Mouse (Mus musculus) neural tube, embryonic 11.5 days (tissue): ENCODE measurements around the gene Myh7. TPM values are rescaled to one million over a fixed set of nuclear protein-coding genes. Genes with fewer than 3 reads are reported as not detected.
A peak's percentile ranks its signal among the peaks of the same experiment; 100 is the strongest.
"Not testable (repeated sequence)": the region's sequence is repeated elsewhere in the genome, so short reads cannot be mapped to it uniquely, and the experiment has no call there.

Experiments used
- ATAC-seq: fragments of 200-750 bp; cut with Nextera tagmentation; 2 replicates; pipeline ENCODE4 v1.8.0; 2017; ENCODE audit warnings: moderate number of reproducible peaks, mild to moderate bottlenecking, moderate TSS enrichment, moderate library complexity; ENCODE audit not compliant: insufficient read depth, low FRiP score, low TSS enrichment
- DNase-seq: peaks from one replicate; pipeline ENCODE4 v3.0.0-alpha.2; 2015; ENCODE audit warnings: low spot score
- H3K27ac ChIP-seq: fragments of 300-500 bp; sonication (generic); 2 replicates; pipeline ENCODE4 v1.5.1; 2014; ENCODE audit warnings: low read depth, mild to moderate bottlenecking, low read length
- H3K27me3 ChIP-seq: fragments of 300-500 bp; sonication (generic); 2 replicates; pipeline ENCODE4 v1.6.1; 2014; ENCODE audit warnings: mild to moderate bottlenecking, low read length, mixed read lengths; ENCODE audit not compliant: control insufficient read depth, insufficient read depth
- H3K36me3 ChIP-seq: fragments of 300-500 bp; sonication (generic); 2 replicates; pipeline ENCODE4 v1.6.1; 2014; ENCODE audit warnings: mild to moderate bottlenecking, low read length, moderate library complexity, mixed read lengths; ENCODE audit not compliant: control insufficient read depth, insufficient read depth
- H3K4me1 ChIP-seq: fragments of 300-500 bp; sonication (generic); 2 replicates; pipeline ENCODE4 v1.6.1; 2014; ENCODE audit warnings: low read length, mixed read lengths; ENCODE audit not compliant: control insufficient read depth, insufficient read depth
- H3K4me2 ChIP-seq: fragments of 300-500 bp; sonication (generic); 2 replicates; pipeline ENCODE4 v1.6.1; 2014; ENCODE audit warnings: low read depth, mild to moderate bottlenecking, moderate library complexity
- H3K4me3 ChIP-seq: fragments of 300-500 bp; sonication (generic); 2 replicates; pipeline ENCODE4 v1.5.1; 2014; ENCODE audit warnings: low read depth, low read length
- H3K9ac ChIP-seq: fragments of 300-500 bp; sonication (generic); 2 replicates; pipeline ENCODE4 v1.6.1; 2014; ENCODE audit warnings: mild to moderate bottlenecking, low read length
- H3K9me3 ChIP-seq: fragments of 300-500 bp; sonication (generic); 2 replicates; pipeline ENCODE4 v1.6.1; 2016; ENCODE audit warnings: low read length; ENCODE audit not compliant: control insufficient read depth
- WGBS: fragments of 180-500 bp; shearing (Covaris S2); extraction: QIAGEN DNeasy Blood & Tissue Kit; methylation state at CpG from one replicate; pipeline ENCODE4 v1.1.7; 2014; 5-methylcytosine and 5-hydroxymethylcytosine counted together
- polyA plus RNA-seq: library from polyadenylated mRNA; unstranded; fragments of >200 nt; fragmentation: Nextera tagmentation; extraction: Ambion mirVana; gene quantifications from 2 replicates; pipeline ENCODE4 v1.2.1, GENCODE M21; 2014

The Myh7 gene
- polyA plus RNA-seq, 1 experiment from 2014 or later = 15.6 TPM

GRCm38 (mm10) chr14:54989886-54990441, 4.5 kb downstream of the Myh7 start:
- H3K4me3 ChIP-seq = no peak overlapping the region
- H3K4me1 ChIP-seq = no peaks in the 10 kb centered on the region
- WGBS = 87% methylated on average over 8 of the region's 8 CpGs
- no peaks in the 10 kb centered on the region for H3K36me3 ChIP-seq
- no peak for ATAC-seq
- H3K27me3 ChIP-seq = no peaks in the 10 kb centered on the region
- no peak overlapping the region for H3K27ac ChIP-seq
- no peak overlapping the region for H3K9ac ChIP-seq
- DNase-seq = no peak
- H3K4me2 ChIP-seq = no peak overlapping the region
- H3K9me3 ChIP-seq = no peaks in the 10 kb centered on the region

- 90% methylated on average over 13 of the region's 13 CpGs for WGBS
- H3K27me3 ChIP-seq = no peaks in the 10 kb centered on the region
- no peak for DNase-seq
- H3K9me3 ChIP-seq = no peaks in the 10 kb centered on the region
- no peaks in the 10 kb centered on the region for H3K36me3 ChIP-seq
- no peak overlapping the region for H3K4me2 ChIP-seq
- no peak for ATAC-seq
- no peaks in the 10 kb centered on the region for H3K4me1 ChIP-seq
- H3K4me3 ChIP-seq = no peak overlapping the region
- no peak overlapping the region for H3K27ac ChIP-seq
- no peak overlapping the region for H3K9ac ChIP-seq
Measured at GRCm38 (mm10) chr14:54988882-54989281, 5.5 kb downstream of the Myh7 start.

GRCm38 (mm10) chr14:54988350-54988874, 6.0 kb downstream of the Myh7 start:
- not testable (repeated sequence) for ATAC-seq, H3K4me3 ChIP-seq
- WGBS = 88% methylated on average over 9 of the region's 9 CpGs

GRCm38 (mm10) chr14:54981934-54982333, 12.5 kb downstream of the Myh7 start:
- no peaks in the 10 kb centered on the region for H3K9me3 ChIP-seq
- no peaks in the 10 kb centered on the region for H3K36me3 ChIP-seq
- ATAC-seq (no peak), DNase-seq (no peak)
- H3K9ac ChIP-seq = no peak overlapping the region
- no peaks in the 10 kb centered on the region for H3K27me3 ChIP-seq
- no peak overlapping the region for H3K4me2 ChIP-seq
- whole genome bisulfite sequencing = 93% methylated on average over 7 of the region's 7 CpGs
- no peak overlapping the region for H3K27ac ChIP-seq
- no peak overlapping the region for H3K4me3 ChIP-seq
- H3K4me1 ChIP-seq = no peaks in the 10 kb centered on the region

More at GRCm38 (mm10) chr14:54988350-54988874, 6.0 kb downstream of the Myh7 start:
- not testable (repeated sequence) for H3K9ac ChIP-seq, H3K4me2 ChIP-seq, H3K27me3 ChIP-seq, DNase-seq, H3K36me3 ChIP-seq, H3K4me1 ChIP-seq, H3K27ac ChIP-seq, H3K9me3 ChIP-seq

- no peaks in the 10 kb centered on the region for H3K4me1 ChIP-seq
- WGBS = 90% methylated on average over 8 of the region's 8 CpGs
Measured at GRCm38 (mm10) chr14:54978664-54979063, 15.8 kb downstream of the Myh7 start.

GRCm38 (mm10) chr14:54976633-54977032, 17.8 kb downstream of the Myh7 start, which contains the start of gene Gm17428:
Gm17428 (plus strand) TSS chr14:54976933.
- 65% methylated on average over 1 of the region's 1 CpGs for WGBS
- no peaks in the 10 kb centered on the region for H3K9me3 ChIP-seq

More at GRCm38 (mm10) chr14:54978664-54979063, 15.8 kb downstream of the Myh7 start:
- no peaks in the 10 kb centered on the region for H3K9me3 ChIP-seq
- H3K27me3 ChIP-seq = no peaks in the 10 kb centered on the region
- no peak overlapping the region for H3K9ac ChIP-seq
- H3K36me3 ChIP-seq = no peaks in the 10 kb centered on the region
- no peak overlapping the region for H3K27ac ChIP-seq
- DNase-seq (no peak), ATAC-seq (no peak)
- no peak overlapping the region for H3K4me3 ChIP-seq
- H3K4me2 ChIP-seq = no peak overlapping the region

GRCm38 (mm10) chr14:54974068-54974791, 20.2 kb downstream of the Myh7 start:
- Histone ChIP-seq H3K4me3 (no peak overlapping the region), H3K4me1 (no peaks in the 10 kb centered on the region), H3K4me2 (no peak overlapping the region), H3K36me3 (no peaks in the 10 kb centered on the region), H3K27ac (no peak overlapping the region), H3K27me3 (no peaks in the 10 kb centered on the region), H3K9me3 (no peaks in the 10 kb centered on the region), H3K9ac (no peak overlapping the region)
- ATAC-seq = no peak
- DNase-seq = peak; percentile 29
- WGBS = 82% methylated on average over 6 of the region's 6 CpGs

More at GRCm38 (mm10) chr14:54976633-54977032, 17.8 kb downstream of the Myh7 start, which contains the start of gene Gm17428:
- ATAC-seq (no peak), DNase-seq (no peak)
- no peak within 1 kb of the TSS for H3K4me3 ChIP-seq
- no peaks in the 10 kb centered on the region for H3K4me1 ChIP-seq
- H3K4me2 ChIP-seq = no peak within 1 kb of the TSS
- no peaks in the 10 kb centered on the region for H3K36me3 ChIP-seq
- H3K27ac ChIP-seq = no peak within 1 kb of the TSS
- no peak within 1 kb of the TSS for H3K9ac ChIP-seq
- H3K27me3 ChIP-seq = no peaks in the 10 kb centered on the region

GRCm38 (mm10) chr14:54972786-54973185, 21.6 kb downstream of the Myh7 start:
- H3K4me3 ChIP-seq, DNase-seq, H3K4me1 ChIP-seq, H3K27ac ChIP-seq, H3K4me2 ChIP-seq, H3K27me3 ChIP-seq, H3K9me3 ChIP-seq, ATAC-seq, H3K36me3 ChIP-seq, H3K9ac ChIP-seq: not testable (repeated sequence)
- whole genome bisulfite sequencing = 93% methylated on average over 6 of the region's 11 CpGs

- Histone ChIP-seq H3K27ac (no peak overlapping the region), H3K4me2 (no peak overlapping the region), H3K27me3 (no peaks in the 10 kb centered on the region), H3K4me1 (no peaks in the 10 kb centered on the region), H3K36me3 (no peaks in the 10 kb centered on the region), H3K9ac (no peak overlapping the region), H3K4me3 (no peak overlapping the region), H3K9me3 (no peaks in the 10 kb centered on the region)
- no peak for DNase-seq
- no peak for ATAC-seq
Measured at GRCm38 (mm10) chr14:54968344-54968743, 26.1 kb downstream of the Myh7 start.
